Mouse (Mus musculus) stomach, embryonic 16.5 days (tissue): Measurements from ENCODE around the gene Hdx. TPM values are rescaled to one million over a fixed set of nuclear protein-coding genes. Genes with fewer than 3 reads are reported as not detected.

Experiments used
- ATAC-seq: fragments of 200-750 bp; cut with Nextera tagmentation; 2 replicates; pipeline ENCODE4 v1.8.0; 2017; ENCODE audit warnings: moderate number of reproducible peaks, moderate TSS enrichment; ENCODE audit not compliant: insufficient read depth, low FRiP score
- H3K27ac ChIP-seq: fragments of 300-500 bp; sonication (generic); 2 replicates; pipeline ENCODE4 v1.5.1; 2014; ENCODE audit warnings: low read length
- H3K27me3 ChIP-seq: fragments of 300-500 bp; sonication (generic); 2 replicates; pipeline ENCODE4 v1.6.1; 2014; ENCODE audit warnings: low read length, control low read depth, mixed read lengths; ENCODE audit not compliant: control insufficient read depth, insufficient read depth
- H3K36me3 ChIP-seq: fragments of 300-500 bp; sonication (generic); 2 replicates; pipeline ENCODE4 v1.6.1; 2014; ENCODE audit warnings: low read length; ENCODE audit not compliant: control insufficient read depth, insufficient read depth
- H3K4me1 ChIP-seq: fragments of 300-500 bp; sonication (generic); 2 replicates; pipeline ENCODE4 v1.6.1; 2014; ENCODE audit warnings: low read length, control low read depth, mixed read lengths; ENCODE audit not compliant: control insufficient read depth, insufficient read depth
- H3K4me2 ChIP-seq: fragments of 300-500 bp; sonication (generic); 2 replicates; pipeline ENCODE4 v1.6.1; 2014; ENCODE audit warnings: low read depth, low read length, mixed read lengths
- H3K4me3 ChIP-seq: fragments of 300-500 bp; sonication (generic); replicated peaks from 2 replicates; pipeline ENCODE4 v1.5.1; 2014; ENCODE audit warnings: mild to moderate bottlenecking, low read length
- H3K9ac ChIP-seq: fragments of 300-500 bp; sonication (generic); 2 replicates; pipeline ENCODE4 v1.6.1; 2014; ENCODE audit warnings: low read length
- H3K9me3 ChIP-seq: fragments of 300-500 bp; sonication (generic); replicated peaks from 2 replicates; pipeline ENCODE4 v1.6.1; 2016; ENCODE audit warnings: low read length, control low read depth; ENCODE audit not compliant: control insufficient read depth
- WGBS: fragments of 180-500 bp; shearing (Covaris S2); extraction: QIAGEN DNeasy Blood & Tissue Kit; methylation state at CpG from one replicate; pipeline ENCODE4 v1.1.7; 2014; 5-methylcytosine and 5-hydroxymethylcytosine counted together
- polyA plus RNA-seq: library from polyadenylated mRNA; unstranded; fragments of >200 nt; fragmentation: Nextera tagmentation; extraction: Ambion mirVana; gene quantifications from 2 replicates; pipeline ENCODE4 v1.2.1, GENCODE M21; 2015

Hdx gene
- polyA plus RNA-seq: 0.44 and 0.53 TPM in 2 replicates

DNA sequence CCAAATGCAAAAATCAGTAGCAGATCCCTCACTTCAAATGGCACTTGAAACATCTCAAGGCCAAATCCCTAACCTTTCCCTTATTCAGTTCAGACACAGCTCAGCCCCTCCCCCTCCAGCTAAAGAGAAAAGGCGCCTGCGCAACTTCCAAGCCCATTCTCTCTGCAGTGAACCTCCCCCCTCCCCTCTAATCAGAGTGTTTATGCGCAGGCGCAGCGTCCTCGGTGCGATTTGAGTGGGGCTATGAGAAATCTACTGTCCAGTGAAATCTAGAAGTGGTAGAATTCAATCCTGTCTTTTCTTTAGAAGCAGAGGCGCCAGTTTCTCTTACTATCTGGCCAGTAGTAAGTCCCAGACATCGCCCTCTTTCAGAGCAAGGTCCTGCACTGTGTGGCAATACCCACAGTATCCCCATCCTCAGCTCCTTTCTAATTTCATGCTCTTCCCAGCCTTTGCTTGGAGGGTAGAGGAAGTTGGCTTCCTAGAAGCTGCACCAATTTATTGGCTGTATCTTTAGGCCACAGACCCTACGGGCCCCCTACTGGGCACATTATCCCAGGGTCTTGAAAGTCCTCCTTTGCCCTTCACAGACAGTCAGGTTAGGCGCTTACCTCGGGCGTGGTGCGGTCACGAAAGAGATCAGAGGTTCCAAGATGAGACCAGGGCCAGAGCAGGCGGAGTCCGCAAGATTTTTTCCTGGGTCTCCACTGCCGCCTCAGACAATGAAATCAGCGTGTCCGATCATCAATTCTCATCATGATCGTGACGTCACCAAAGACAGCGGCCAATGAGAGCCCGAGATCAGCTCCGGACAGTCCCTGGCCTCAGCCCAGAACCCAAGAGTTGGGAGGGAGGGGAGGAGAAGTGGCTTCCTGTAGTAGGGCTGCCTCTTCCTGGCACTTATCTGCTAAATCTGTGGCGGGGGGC, at the start of gene Hdx:
Gene Hdx (minus strand): TSS at position 724 of the 927 bp plus-strand sequence.
- WGBS: 11% methylated on average over 26 of the region's 26 CpGs
- no peaks in the 10 kb centered on the region for H3K4me1 ChIP-seq
- no peaks in the 10 kb centered on the region for H3K27me3 ChIP-seq
- H3K4me2 ChIP-seq: peak within 1 kb of the TSS; percentile 43
- H3K9ac ChIP-seq: peak within 1 kb of the TSS; percentile 43
- peak within 1 kb of the TSS; percentile 54 for H3K4me3 ChIP-seq
- no peaks in the 10 kb centered on the region for H3K9me3 ChIP-seq
- ATAC-seq: peak; percentile 74
- H3K27ac ChIP-seq: peak within 1 kb of the TSS; percentile 22
- no peaks in the 10 kb centered on the region for H3K36me3 ChIP-seq

GRCm38 (mm10) chrX:111685665-111686064, 11.2 kb downstream of the Hdx start:
- WGBS: 59% methylated on average over 3 of the region's 3 CpGs
- Histone ChIP-seq H3K4me1 (no peaks in the 10 kb centered on the region), H3K4me2 (no peak overlapping the region), H3K4me3 (no peak overlapping the region), H3K27me3 (no peaks in the 10 kb centered on the region), H3K36me3 (no peaks in the 10 kb centered on the region), H3K9ac (no peak overlapping the region), H3K27ac (no peak overlapping the region), H3K9me3 (no peaks in the 10 kb centered on the region)
- no peak for ATAC-seq

- no peak overlapping the region for H3K4me2 ChIP-seq
- no peaks in the 10 kb centered on the region for H3K36me3 ChIP-seq
- H3K27ac ChIP-seq: no peak overlapping the region
- no peak overlapping the region for H3K9ac ChIP-seq
- 61% methylated on average over 3 of the region's 3 CpGs for WGBS
- no peaks in the 10 kb centered on the region for H3K27me3 ChIP-seq
- no peaks in the 10 kb centered on the region for H3K9me3 ChIP-seq
- no peak for ATAC-seq
- H3K4me1 ChIP-seq: no peaks in the 10 kb centered on the region
- no peak overlapping the region for H3K4me3 ChIP-seq
These were observed 25.2 kb downstream of the Hdx start for GRCm38 (mm10) chrX:111671685-111672084.

- H3K4me2 ChIP-seq: no peak overlapping the region
- ATAC-seq: no peak
- no peaks in the 10 kb centered on the region for H3K27me3 ChIP-seq
- H3K9ac ChIP-seq: no peak overlapping the region
- H3K4me3 ChIP-seq: no peak overlapping the region
- no peaks in the 10 kb centered on the region for H3K4me1 ChIP-seq
- H3K27ac ChIP-seq: no peak overlapping the region
- WGBS: 70% methylated on average over 5 of the region's 5 CpGs
- H3K9me3 ChIP-seq: no peaks in the 10 kb centered on the region
- H3K36me3 ChIP-seq: no peaks in the 10 kb centered on the region
These were observed 36.5 kb downstream of the Hdx start for GRCm38 (mm10) chrX:111660381-111660780.

DNA sequence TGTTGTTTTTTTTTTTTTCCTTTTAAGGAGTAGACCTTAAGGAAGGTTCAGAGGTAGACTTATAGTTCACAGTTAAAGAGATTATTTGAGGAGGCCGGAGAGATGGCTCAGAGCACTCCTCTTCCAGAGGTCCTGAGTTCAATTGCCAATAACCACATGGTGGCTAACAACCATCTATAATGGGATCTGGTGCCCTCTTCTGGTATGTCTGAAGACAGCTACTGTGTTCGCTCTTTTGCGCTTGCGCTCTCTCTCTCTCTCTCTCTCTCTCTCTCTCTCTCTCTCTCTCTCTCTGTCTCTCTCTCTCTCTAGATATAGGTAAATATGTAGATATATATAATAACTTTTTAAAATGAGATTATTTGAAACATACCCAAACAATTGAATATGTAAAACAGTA, 38.2 kb downstream of the Hdx start:
- Histone ChIP-seq H3K9ac (no peak overlapping the region), H3K4me1 (no peaks in the 10 kb centered on the region), H3K36me3 (no peaks in the 10 kb centered on the region), H3K27me3 (no peaks in the 10 kb centered on the region), H3K4me2 (no peak overlapping the region), H3K9me3 (no peaks in the 10 kb centered on the region), H3K4me3 (no peak overlapping the region), H3K27ac (no peak overlapping the region)
- 95% methylated on average over 4 of the region's 4 CpGs for WGBS
- ATAC-seq: no peak

GRCm38 (mm10) chrX:111644945-111645344, 51.9 kb downstream of the Hdx start:
- H3K4me2 ChIP-seq: no peak overlapping the region
- no peak overlapping the region for H3K4me3 ChIP-seq
- no peaks in the 10 kb centered on the region for H3K4me1 ChIP-seq
- whole genome bisulfite sequencing: 67% methylated on average over 4 of the region's 4 CpGs
- H3K9ac ChIP-seq: no peak overlapping the region
- ATAC-seq: no peak
- no peaks in the 10 kb centered on the region for H3K36me3 ChIP-seq
- H3K9me3 ChIP-seq: no peaks in the 10 kb centered on the region
- H3K27me3 ChIP-seq: no peaks in the 10 kb centered on the region
- no peak overlapping the region for H3K27ac ChIP-seq

- no peaks in the 10 kb centered on the region for H3K36me3 ChIP-seq
- no peaks in the 10 kb centered on the region for H3K27me3 ChIP-seq
- no peak overlapping the region for H3K27ac ChIP-seq
- H3K4me3 ChIP-seq: no peak overlapping the region
- no peak overlapping the region for H3K4me2 ChIP-seq
- no peaks in the 10 kb centered on the region for H3K4me1 ChIP-seq
- no peaks in the 10 kb centered on the region for H3K9me3 ChIP-seq
- no peak overlapping the region for H3K9ac ChIP-seq
- WGBS: 64% methylated on average over 5 of the region's 5 CpGs
- ATAC-seq: no peak
These were observed 56.3 kb downstream of the Hdx start for GRCm38 (mm10) chrX:111640616-111641015.

- 83% methylated on average over 2 of the region's 2 CpGs for WGBS
- ATAC-seq: no peak
These were observed 99.2 kb downstream of the Hdx start for GRCm38 (mm10) chrX:111597631-111598161.

DNA sequence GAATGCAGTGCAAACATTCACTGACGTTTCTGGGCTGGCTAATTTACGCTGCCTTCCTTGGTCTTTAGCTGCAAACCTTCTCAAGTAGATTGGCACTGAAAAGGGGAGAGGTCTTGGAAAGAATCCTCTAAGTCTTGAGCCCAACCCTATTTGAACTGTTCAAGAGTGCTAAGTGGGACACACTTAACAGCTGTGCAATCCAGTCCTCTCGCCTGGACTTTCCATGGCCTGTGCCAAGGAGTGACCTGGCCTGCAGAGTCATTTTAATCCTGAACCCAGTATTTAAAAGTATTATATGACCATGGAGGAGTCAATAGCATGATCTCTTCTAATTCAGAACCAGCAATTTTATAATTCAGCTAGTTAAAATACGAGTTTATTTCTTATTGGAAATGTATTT, 109.3 kb downstream of the Hdx start:
- H3K36me3 ChIP-seq: no peaks in the 10 kb centered on the region
- no peak overlapping the region for H3K27ac ChIP-seq
- no peak overlapping the region for H3K9ac ChIP-seq
- ATAC-seq: no peak
- no peaks in the 10 kb centered on the region for H3K9me3 ChIP-seq
- H3K4me1 ChIP-seq: no peaks in the 10 kb centered on the region
- no peak overlapping the region for H3K4me2 ChIP-seq
- WGBS: 63% methylated on average over 4 of the region's 4 CpGs
- H3K27me3 ChIP-seq: no peaks in the 10 kb centered on the region
- no peak overlapping the region for H3K4me3 ChIP-seq

More at GRCm38 (mm10) chrX:111597631-111598161, 99.2 kb downstream of the Hdx start:
- H3K4me1 ChIP-seq: no peaks in the 10 kb centered on the region
- no peak overlapping the region for H3K4me2 ChIP-seq
- H3K27me3 ChIP-seq: no peaks in the 10 kb centered on the region
- no peak overlapping the region for H3K9ac ChIP-seq
- H3K9me3 ChIP-seq: no peaks in the 10 kb centered on the region
- H3K4me3 ChIP-seq: no peak overlapping the region
- H3K27ac ChIP-seq: no peak overlapping the region
- no peaks in the 10 kb centered on the region for H3K36me3 ChIP-seq
